Mouse (Mus musculus): Measurements from ENCODE around the gene Prr27. TPM values are rescaled to one million over a fixed set of nuclear protein-coding genes. Genes with fewer than 3 reads are reported as not detected.

The Prr27 gene
- not detected for polyA plus RNA-seq (2017; shearing (Covaris generic))

DNA sequence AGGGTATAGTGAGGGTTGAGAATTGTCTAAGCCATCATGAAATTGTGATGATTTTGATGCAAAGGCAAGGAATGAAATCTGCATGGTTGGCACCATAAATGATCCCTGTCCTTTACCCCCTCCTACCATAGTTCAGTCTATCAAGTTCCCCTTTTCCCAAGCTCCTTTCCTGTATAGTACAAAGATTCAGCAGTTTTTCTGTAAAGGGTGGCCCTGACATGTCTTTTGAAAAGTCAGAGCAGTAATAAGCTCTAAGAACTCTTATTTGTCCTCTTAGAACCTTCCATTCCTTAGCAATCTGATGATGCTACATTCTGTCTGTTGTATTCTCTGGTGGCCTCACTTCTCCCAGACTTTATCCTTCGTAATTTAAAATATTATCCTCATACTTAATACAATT, at the start of gene Prr27:
Prr27 (plus strand) TSS at position 301 of the 400 bp plus-strand sequence.

DNA sequence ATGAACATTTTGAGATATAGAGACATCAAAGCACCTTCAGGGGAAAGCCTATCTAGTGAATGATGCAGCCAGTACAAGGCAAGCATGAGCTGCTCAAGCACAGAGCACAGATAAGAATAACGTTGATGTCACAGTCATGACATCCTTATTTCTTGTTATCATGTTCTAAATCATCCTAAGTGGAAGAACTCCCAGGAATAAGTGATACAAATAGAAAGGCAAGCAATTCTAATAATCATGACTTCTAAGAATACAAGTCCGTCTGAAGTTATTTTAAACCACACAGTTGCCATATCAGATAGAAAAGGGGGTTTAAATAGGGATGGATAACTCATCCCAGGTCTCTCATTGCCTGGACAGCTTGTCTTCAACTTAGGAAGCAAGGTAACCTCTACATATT, 17.7 kb upstream of the Prr27 start, which contains the start of gene Csn1s2b:
Csn1s2b (plus strand) TSS at position 301 of the 400 bp plus-strand sequence.

DNA sequence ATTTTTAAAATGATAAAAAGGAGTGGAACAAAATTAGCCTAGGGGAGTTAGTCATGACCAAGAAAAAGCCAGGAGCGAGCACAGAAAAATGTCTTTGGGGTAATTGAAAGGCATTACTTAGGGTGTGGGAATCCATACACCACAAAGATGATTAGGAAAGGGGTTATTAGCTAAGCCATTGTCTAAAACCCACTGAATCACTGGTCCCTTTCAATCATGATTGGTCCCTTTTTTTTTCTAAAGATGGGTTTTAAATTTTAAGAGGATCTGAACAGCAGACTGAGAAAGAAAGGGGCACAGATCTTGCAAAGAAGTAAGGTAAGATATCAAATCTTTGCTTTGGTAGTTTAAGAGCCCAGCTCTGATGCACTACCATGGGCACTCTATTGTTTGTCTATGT, 59.2 kb downstream of the Prr27 start, which contains the start of gene Odam:
Odam (plus strand) TSS at position 301 of the 400 bp plus-strand sequence.

Other genes starting within 250 kb of the Prr27 start
- gene Sult1e1, start 234.1 kb upstream of the Prr27 start, polyA plus RNA-seq (2017; shearing (Covaris generic)) = not detected
- gene Csn1s1, start 159.5 kb upstream of the Prr27 start, polyA plus RNA-seq (2017; shearing (Covaris generic)) = not detected
- not detected for gene Csn2, start 126.1 kb upstream of the Prr27 start, polyA plus RNA-seq (2017; shearing (Covaris generic))
- gene Csn1s2a, start 51.1 kb upstream of the Prr27 start, polyA plus RNA-seq (2017; shearing (Covaris generic)) = not detected
- not detected for gene Csn1s2b, start 17.6 kb upstream of the Prr27 start, polyA plus RNA-seq (2017; shearing (Covaris generic))
- gene Odam, start 59.3 kb downstream of the Prr27 start, polyA plus RNA-seq (2017; shearing (Covaris generic)) = not detected
- gene Csn3, start 99.9 kb downstream of the Prr27 start, polyA plus RNA-seq (2017; shearing (Covaris generic)) = not detected
- not detected for gene 2310003L06Rik, start 143.8 kb downstream of the Prr27 start, polyA plus RNA-seq (2017; shearing (Covaris generic))
- not detected for gene Gm28434, start 143.8 kb downstream of the Prr27 start, polyA plus RNA-seq (2017; shearing (Covaris generic))
- gene Cabs1, start 153.8 kb downstream of the Prr27 start, polyA plus RNA-seq (2017; shearing (Covaris generic)) = not detected
- gene Smr3a, start 176.9 kb downstream of the Prr27 start, polyA plus RNA-seq (2017; shearing (Covaris generic)) = not detected

Measured in activated CD4-positive, CD25-positive, alpha-beta regulatory T cell, adult 9 weeks (primary cell).